Mouse (Mus musculus) testis, adult 2 months (tissue): ENCODE results near the gene Tanc1. TPM values are rescaled to one million over a fixed set of nuclear protein-coding genes. Genes with fewer than 3 reads are reported as not detected.

Source experiments
- H3K27ac ChIP-seq: fragments of 200-500 bp; 2 replicates; pipeline ENCODE4 v1.5.1; 2012; ENCODE audit warnings: low read depth, low read length; ENCODE audit not compliant: control insufficient read depth, insufficient read depth
- H3K27me3 ChIP-seq: fragments of 200-500 bp; 2 replicates; pipeline ENCODE4 v1.6.1; 2012; ENCODE audit warnings: mild to moderate bottlenecking, low read length, moderate library complexity; ENCODE audit not compliant: control insufficient read depth, insufficient read depth
- H3K36me3 ChIP-seq: fragments of 200-500 bp; 2 replicates; pipeline ENCODE4 v1.6.1; 2012; ENCODE audit warnings: mild to moderate bottlenecking, low read length; ENCODE audit not compliant: control insufficient read depth, insufficient read depth
- H3K4me1 ChIP-seq: fragments of 200-500 bp; 2 replicates; pipeline ENCODE4 v1.6.1; 2012; ENCODE audit warnings: low read length; ENCODE audit not compliant: control insufficient read depth, insufficient read depth
- H3K4me3 ChIP-seq: fragments of 200-500 bp; 2 replicates; pipeline ENCODE4 v1.5.1; 2012; ENCODE audit warnings: low read depth, mild to moderate bottlenecking, low read length, moderate library complexity, mixed read lengths; ENCODE audit not compliant: control insufficient read depth
- CTCF ChIP-seq: fragments of 200-500 bp; IDR thresholded peaks from 2 replicates; pipeline ENCODE4 v1.5.1; 2012; ENCODE audit warnings: low read depth, mild to moderate bottlenecking, inconsistent platforms, low read length, moderate library complexity; ENCODE audit not compliant: control insufficient read depth, insufficient read depth, insufficient replicate concordance
- POLR2A ChIP-seq: fragments of 200-500 bp; IDR thresholded peaks from 2 replicates; pipeline ENCODE4 v1.6.1; 2012; ENCODE audit warnings: low read depth, mild to moderate bottlenecking, inconsistent platforms, low read length, moderate library complexity; ENCODE audit not compliant: control insufficient read depth
- polyA plus RNA-seq: library from polyadenylated mRNA; depleted of rRNA; stranded (reverse); fragments of >200 nt; gene quantifications from 2 replicates; pipeline ENCODE4 v1.2.3, GENCODE M21; 2012

Tanc1 gene
- polyA plus RNA-seq, 1 experiment = 7.0 TPM

- no peaks in the 10 kb centered on the region for H3K27me3 ChIP-seq
- TF ChIP-seq CTCF (no peak), POLR2A (no peak)
- peaks cover 2% of the 10 kb centered on the region; the same call in 1 of the 2 replicates for H3K4me1 ChIP-seq
- no peak overlapping the region for H3K4me3 ChIP-seq
- no peak overlapping the region for H3K27ac ChIP-seq
- H3K36me3 ChIP-seq = no peaks in the 10 kb centered on the region
Observed at GRCm38 (mm10) chr2:59733410-59733809, 121.6 kb downstream of the Tanc1 start.

- H3K27me3 ChIP-seq = no peaks in the 10 kb centered on the region
- TF ChIP-seq POLR2A (no peak), CTCF (no peak)
- no peaks in the 10 kb centered on the region for H3K36me3 ChIP-seq
- no peak overlapping the region for H3K4me3 ChIP-seq
- peaks cover 2% of the 10 kb centered on the region; the same call in 1 of the 2 replicates for H3K4me1 ChIP-seq
- H3K27ac ChIP-seq = no peak overlapping the region
Observed at GRCm38 (mm10) chr2:59736401-59736898, 124.6 kb downstream of the Tanc1 start.

- H3K4me1 ChIP-seq = peaks cover 2% of the 10 kb centered on the region; the same call in 1 of the 2 replicates
- no peak overlapping the region for H3K4me3 ChIP-seq
- no peaks in the 10 kb centered on the region for H3K27me3 ChIP-seq
- H3K36me3 ChIP-seq = no peaks in the 10 kb centered on the region
- TF ChIP-seq CTCF (no peak), POLR2A (no peak)
- no peak overlapping the region for H3K27ac ChIP-seq
Observed at GRCm38 (mm10) chr2:59737368-59737767, 125.5 kb downstream of the Tanc1 start.

- H3K36me3 ChIP-seq = no peaks in the 10 kb centered on the region
- no peak for TF ChIP-seq POLR2A
- TF ChIP-seq CTCF = no peak
- no peak overlapping the region for H3K4me3 ChIP-seq
- no peak overlapping the region for H3K27ac ChIP-seq
- H3K27me3 ChIP-seq = no peaks in the 10 kb centered on the region
- H3K4me1 ChIP-seq = peaks cover 6% of the 10 kb centered on the region; the same call in 1 of the 2 replicates
Observed at GRCm38 (mm10) chr2:59738356-59738755, 126.5 kb downstream of the Tanc1 start.

- no peaks in the 10 kb centered on the region for H3K27me3 ChIP-seq
- H3K27ac ChIP-seq = no peak overlapping the region
- peaks cover 3% of the 10 kb centered on the region; the same call in 1 of the 2 replicates for H3K4me1 ChIP-seq
- H3K36me3 ChIP-seq = no peaks in the 10 kb centered on the region
- no peak overlapping the region for H3K4me3 ChIP-seq
- no peak for TF ChIP-seq POLR2A
- no peak for TF ChIP-seq CTCF
Observed at GRCm38 (mm10) chr2:59739036-59739435, 127.2 kb downstream of the Tanc1 start.

GRCm38 (mm10) chr2:59742500-59743116 is 130.8 kb downstream of the Tanc1 start:
- Histone ChIP-seq H3K4me1 (peaks cover 8% of the 10 kb centered on the region), H3K27ac (peak overlapping the region; percentile 3; the same call in 1 of the 2 replicates), H3K36me3 (no peaks in the 10 kb centered on the region), H3K4me3 (no peak overlapping the region), H3K27me3 (no peaks in the 10 kb centered on the region)
- TF ChIP-seq POLR2A (no peak), CTCF (no peak)

GRCm38 (mm10) chr2:59745428-59745827 is 133.6 kb downstream of the Tanc1 start:
- no peak overlapping the region for H3K27ac ChIP-seq
- H3K4me3 ChIP-seq = no peak overlapping the region
- peaks cover 11% of the 10 kb centered on the region for H3K4me1 ChIP-seq
- no peaks in the 10 kb centered on the region for H3K36me3 ChIP-seq
- TF ChIP-seq CTCF (peak; percentile 40; the same call in 1 of the 2 replicates), POLR2A (no peak)
- H3K27me3 ChIP-seq = no peaks in the 10 kb centered on the region
